Mouse (Mus musculus) embryonic fibroblast, embryonic 13.5 days (primary cell): ENCODE results near the gene Gdi2.

Experiments
- CTCF ChIP-seq: IDR thresholded peaks from 2 replicates; pipeline ENCODE4 v1.5.1; 2011; ENCODE audit warnings: mild to moderate bottlenecking, control low read depth, low read length, moderate library complexity, borderline replicate concordance; ENCODE audit not compliant: insufficient read depth
- POLR2A ChIP-seq: IDR thresholded peaks from 2 replicates; pipeline ENCODE4 v1.6.1; 2011; ENCODE audit warnings: low read depth, mild to moderate bottlenecking, control low read depth, low read length, moderate library complexity

- TF ChIP-seq POLR2A (no peak), CTCF (peak; percentile 3; the same call in 1 of the 2 replicates)
Observed at GRCm38 (mm10) chr13:3590789-3591188, 52.9 kb downstream of the Gdi2 start.
